Mouse (Mus musculus) liver, adult (tissue): ENCODE data around the gene Lancl1.

Experiments used
- GATA4 ChIP-seq: IDR thresholded peaks from 2 replicates; pipeline ENCODE4 v1.6.1; 2014; ENCODE audit warnings: mild to moderate bottlenecking, low read length; ENCODE audit not compliant: insufficient replicate concordance

Gene Lancl1

DNA sequence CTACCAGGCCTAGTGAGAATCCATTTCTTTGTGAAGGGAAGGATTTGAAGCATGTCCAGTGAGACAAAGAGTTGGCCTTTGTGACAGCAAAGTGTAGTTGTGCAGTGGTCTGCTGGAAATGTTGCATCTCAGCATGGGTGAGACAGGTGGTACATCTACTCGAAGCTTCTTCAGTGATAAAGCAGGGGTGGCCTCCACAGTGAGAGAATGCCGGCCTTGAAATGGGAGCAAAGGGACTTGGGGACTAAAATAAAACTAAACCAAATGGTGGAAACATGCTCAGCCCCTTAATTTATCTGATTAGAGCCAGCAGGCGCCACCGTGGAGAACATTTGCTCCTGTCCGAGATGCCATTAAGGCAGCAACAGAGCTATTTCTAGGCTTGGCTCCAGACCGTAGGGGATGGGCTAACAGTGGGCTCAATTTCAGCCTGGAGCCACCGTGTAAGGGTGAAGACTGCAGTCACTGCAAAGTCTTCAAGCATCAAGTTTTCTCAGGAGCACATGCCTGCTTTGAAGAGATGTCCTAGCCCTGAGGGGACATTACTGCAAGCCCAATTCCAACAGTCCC lies 53.5 kb downstream of the Lancl1 start:
- TF ChIP-seq GATA4, result no peak

DNA sequence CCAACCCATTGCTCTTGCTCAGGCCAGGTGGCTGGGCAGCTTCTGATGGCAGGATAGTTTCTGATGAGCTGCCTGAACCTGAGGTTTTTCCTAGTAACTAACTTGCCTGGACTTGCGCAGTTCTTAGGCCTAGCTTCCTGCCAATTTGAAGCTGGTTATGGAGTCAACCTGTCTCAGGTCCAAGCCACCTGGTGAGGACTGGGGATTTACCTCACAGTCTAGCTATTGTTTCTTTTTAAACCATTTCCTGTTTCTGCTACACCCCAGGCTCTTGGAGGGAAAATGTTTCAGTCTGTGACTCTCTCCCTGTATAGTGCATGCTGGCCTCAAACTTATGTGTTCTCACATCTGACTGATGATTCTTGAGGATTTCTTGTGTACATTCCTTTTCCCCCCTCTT lies 58.5 kb downstream of the Lancl1 start:
- TF ChIP-seq GATA4, result no peak

DNA sequence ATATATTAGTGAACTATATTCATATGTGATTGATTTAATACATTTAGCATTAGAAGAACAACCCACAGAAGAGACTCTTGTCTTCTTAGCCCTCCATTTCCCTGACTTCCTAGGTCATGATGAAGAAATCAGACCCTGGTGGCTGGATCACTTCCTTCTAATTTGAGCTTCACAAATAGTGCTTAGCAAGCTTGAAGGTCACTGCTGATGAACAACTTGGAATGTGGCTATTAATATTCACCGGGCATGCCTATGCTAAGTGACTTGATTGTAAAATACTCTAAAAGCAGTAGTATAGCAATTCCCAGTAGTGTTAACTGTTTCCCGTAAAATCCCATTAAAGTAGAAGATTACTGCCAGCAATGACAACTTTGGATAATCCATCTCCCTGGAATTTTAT lies 63.2 kb downstream of the Lancl1 start:
- TF ChIP-seq GATA4, result no peak

DNA sequence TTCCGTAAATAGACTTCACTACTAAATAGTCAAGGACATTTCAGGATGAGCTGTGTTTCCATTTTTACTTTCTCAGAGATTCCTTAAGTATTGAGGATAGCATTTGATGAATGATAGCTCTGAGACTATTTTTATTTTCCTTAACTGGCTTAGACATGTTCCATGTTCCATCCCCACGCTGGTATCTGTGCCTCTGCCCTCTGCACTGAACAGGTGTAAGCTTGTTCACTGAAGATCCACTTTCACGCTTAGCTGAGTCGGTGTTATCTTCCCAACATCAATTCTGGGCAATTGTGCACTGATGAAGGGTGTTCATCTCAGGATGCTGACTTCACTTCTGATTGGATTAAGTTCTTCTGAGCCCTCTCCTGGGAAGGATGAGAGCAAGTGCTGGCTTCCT lies 73.8 kb downstream of the Lancl1 start:
- no peak for TF ChIP-seq GATA4

DNA sequence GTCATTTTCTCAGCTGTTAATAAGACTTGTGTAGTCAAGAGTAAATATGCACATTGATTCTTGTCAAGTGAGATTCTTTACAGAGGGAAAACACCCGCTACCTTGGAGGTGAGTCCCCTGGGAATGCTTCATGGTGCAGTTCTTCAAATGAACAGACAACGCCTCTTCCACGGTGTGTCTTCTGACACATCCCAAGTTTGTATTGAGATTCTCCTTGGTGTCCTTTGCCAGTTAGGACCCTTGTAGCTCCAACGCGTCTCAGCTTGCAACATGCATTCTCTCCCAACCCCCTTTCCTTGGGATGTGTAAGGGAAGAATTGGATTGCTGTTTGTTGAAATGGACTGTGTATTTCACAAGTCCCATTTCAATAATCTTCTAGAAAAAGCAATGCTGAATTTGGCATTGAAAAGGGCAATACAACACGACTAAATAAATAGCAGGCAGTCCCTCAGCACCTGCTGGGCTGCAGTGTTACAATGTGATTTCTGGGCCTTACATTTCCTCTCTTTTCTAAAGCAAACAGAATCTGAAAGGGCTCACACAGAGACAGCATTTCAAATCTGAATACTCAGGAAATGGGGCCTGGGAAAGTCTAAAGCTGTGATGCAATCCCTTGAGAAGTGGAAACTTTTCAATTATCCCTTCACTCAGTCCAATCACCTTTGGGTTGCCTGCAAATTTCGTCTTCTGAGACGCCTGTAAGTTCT lies 78.0 kb downstream of the Lancl1 start:
- no peak for TF ChIP-seq GATA4

DNA sequence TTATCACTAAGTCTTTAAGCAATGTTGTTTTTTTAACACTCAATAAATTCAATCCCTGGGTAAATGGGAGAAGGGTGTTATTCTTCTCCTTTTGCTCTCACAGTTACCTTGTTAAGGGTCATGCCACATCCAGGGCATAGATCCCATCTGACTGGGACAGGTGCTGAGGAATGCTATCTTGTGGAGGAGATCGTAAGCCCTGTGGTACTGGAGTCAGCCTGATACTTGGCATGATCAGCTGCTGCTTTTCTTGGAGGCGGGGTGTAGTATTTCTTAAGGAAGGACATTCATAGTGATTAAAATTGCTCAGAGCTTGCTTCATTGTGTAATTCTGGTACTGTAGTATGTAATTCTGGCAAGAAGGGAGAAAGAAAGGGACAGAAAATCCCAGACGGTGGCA lies 81.3 kb downstream of the Lancl1 start:
- TF ChIP-seq GATA4, result no peak

DNA sequence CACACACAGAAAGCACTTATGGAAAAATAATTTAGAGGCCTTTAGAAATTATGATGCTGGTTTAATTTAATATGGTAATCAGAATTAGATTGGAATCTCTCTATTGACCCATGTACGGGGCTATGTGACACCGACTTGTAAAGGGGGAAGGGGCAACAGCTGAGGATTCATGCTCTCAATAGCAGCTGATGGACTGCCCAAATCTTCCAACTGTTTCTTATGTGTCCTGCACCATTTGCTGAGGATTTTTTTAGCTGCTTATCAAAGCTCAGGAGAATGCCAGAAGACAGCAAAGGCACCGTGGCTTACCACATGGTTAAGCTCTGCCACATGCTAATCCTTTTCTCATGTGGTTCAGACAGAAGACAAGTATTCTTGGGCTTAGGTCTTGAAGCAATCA lies 87.6 kb downstream of the Lancl1 start:
- TF ChIP-seq GATA4, result no peak
